Mouse (Mus musculus): ENCODE results near the gene Krt32.

The Krt32 gene

DNA sequence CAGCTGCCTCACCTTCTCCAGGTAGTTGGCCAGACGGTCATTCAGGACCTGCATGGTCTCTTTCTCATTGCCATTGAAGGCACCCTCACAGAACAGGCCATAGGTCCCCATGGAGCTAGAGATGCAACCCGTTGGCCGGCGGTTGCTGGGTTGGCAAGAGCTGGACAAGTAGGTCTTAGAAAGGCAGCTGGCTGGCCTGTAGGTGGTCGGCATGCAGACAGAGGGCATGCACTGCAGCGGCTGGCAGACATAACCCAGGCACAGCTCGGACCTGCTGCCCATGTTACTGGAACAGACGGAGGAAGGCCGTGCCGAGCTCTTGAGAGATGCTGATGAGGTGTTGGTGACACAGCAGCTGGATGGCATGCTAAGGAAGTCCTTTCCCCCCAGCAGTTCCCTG lies at the start of gene Krt32:
TSS of gene Krt32 (minus strand) at position 366 of the 400 bp plus-strand sequence.
- DNase-seq = no peak

DNA sequence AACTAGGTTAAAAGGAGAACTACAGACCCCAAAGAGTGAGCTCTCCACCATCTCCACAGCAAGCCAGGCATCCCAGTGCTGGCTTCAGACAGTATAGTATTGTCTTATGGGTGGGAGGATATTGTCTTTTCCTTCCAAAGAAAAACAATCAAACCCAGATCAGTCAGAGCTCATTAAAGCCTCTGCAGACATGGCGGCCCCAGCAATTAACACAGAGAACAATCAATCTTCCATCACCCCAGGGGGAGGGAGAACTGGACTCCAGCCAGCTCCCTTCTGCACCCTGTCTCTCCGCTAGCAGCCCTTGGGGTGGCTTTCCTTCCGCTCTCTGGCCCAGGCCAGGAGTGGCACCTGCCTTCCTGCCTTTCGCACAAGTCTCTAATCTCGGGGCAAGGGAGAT lies 49.7 kb upstream of the Krt32 start:
- no peak for DNase-seq

DNA sequence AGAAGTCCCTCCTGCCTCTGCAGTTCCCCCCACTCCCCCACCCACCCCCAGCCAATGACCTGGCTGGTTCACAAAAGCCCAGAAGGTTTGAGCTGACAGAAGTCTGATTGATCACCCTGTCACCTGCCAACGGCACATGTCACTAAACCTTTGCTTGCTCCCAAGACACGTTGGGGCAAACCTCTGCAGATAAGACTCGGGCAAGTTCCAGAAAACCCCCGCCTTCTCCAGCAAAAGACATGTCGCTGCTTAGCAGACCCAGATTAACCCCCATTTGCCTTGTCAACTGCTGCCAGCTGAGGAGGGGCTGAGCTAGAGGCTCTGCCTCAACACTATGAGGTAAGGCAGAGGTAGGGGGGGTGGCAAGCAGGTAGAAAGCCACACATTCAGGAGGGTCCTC lies 48.5 kb upstream of the Krt32 start:
- DNase-seq = no peak

DNA sequence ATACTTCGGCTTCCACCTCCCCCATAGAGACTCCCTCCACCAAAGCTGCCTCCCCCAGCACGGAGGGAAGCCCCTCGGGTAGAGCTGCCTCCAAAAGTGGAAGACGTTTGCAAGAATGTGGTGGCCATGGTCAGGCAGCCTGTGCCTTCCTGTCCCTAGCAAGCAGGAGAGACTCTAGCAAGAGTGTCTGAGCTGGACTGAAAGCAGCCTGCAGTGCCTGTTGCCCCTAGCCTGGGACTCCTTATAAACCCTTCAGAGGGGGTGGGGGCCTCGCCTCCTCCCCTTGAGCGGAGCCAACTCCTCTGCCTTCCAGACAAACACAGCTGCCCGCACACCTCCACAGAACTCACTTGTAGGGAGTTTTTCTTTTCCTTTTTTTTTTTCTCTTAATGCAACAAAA lies 47.7 kb upstream of the Krt32 start, which contains the start of gene Krt15:
TSS of gene Krt15 (minus strand) at position 198 of the 400 bp plus-strand sequence.
- DNase-seq = no peak

DNA sequence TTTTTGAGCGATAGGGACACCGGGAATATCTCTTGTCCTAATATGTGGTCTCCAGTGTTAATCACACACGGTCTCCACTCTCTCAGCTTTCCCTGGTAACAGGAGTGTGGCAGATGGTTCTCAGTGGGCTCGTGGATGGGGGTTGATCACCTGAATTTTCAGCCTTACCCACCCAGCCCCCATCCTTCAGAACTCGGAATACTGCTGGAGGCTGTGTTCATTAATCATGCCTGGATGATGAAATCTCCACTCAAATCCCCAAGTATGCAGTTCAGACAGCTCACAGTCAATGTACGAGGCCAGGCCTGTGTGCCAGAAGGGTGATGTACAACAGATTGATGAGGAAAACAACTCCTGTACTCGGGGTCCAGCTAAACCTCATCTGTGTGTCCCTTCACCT lies 36.9 kb upstream of the Krt32 start:
- DNase-seq = no peak

DNA sequence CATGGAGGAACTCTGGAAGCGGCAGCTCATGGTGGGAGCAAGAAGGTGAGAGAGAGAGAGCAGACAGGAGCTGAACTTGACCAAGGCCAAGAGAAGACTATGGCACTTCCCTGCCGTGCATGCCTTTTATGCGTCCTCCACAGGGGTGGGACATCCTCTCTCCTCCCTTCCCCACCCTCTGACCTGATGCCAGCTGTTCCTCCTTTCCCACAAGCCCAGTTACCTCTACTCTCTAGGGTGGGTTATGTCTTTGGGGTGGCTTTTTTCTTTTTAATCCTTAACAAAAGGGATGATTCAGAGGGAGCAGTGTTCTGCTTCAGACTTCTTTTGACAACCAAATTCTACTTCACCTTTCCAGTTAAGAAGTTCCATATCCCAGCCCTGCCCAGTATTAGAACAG lies 33.4 kb upstream of the Krt32 start, which contains the start of gene Krt13:
TSS of gene Krt13 (minus strand) at position 101 of the 400 bp plus-strand sequence.
- DNase-seq = no peak

DNA sequence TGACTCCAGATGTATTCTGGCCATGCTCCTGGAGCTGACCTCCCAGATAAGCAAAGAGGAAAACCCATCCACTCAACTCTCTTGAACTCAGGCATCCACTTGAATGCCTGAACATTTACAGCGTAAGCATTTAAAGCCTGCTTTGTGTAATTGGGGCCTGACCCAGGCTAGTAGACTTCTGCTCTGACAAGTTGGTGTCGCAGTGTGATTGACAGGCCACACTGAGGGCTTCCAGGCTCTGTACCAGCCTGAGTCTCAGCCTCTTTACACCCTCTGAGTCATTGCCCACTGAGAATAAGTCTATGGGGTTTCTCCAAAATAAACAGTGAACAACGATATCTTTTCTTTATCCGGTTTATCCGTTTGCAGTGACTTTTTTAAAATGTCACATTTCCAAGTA lies 32.3 kb upstream of the Krt32 start:
- DNase-seq = no peak

DNA sequence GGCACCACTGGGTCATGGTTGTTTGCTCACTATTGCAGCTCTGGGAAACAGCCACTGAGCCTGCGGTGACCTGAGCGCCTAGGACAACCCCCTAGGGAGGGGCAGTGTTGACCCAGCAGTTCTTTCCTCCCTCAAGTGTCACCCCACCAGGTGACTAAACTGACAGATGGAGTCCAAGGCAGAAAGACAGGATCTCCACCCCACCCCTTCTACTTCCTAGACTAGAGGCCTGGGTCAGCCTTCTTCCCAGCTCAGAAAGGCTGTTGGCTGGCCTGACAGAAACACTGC lies 25.7 kb upstream of the Krt32 start:
- DNase-seq = no peak

DNA sequence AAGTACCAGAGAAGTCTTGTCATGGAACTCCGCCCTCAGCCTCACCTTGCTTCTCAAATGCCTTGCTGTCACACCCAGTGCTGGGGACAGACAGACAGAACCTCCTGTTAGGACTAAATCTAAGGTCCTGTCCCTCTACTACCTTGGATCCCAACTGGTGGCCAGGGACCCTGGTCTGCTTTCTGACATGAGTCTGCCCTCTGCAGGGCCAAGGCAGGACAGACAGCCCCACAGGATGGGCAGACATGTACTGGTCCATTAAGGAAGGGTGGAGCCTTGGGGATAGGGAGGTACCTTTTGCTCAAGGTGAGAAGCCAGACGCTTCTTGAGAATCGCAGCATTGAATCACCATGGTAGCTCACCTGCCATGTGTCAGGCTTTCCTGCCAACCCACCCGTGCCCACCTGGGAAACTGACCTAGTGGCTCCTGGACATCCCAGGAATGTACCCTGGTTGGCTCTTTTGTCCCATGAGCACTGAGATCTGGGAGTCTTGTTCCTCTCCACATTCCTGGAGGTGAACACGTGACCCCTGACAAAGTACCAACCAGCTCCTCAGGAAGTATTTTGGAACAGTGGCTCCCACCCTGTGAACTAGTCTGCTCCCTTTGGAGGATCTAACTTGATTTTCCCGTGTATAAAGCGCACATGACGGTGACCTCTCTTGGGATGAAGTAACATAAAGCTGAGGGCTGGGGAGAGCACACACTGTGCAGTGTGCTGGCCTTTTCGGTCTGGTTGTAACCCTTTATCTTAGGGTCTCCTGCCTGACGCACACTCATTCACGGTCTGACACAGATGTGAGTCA lies 25.1 kb upstream of the Krt32 start:
- no peak for DNase-seq

DNA sequence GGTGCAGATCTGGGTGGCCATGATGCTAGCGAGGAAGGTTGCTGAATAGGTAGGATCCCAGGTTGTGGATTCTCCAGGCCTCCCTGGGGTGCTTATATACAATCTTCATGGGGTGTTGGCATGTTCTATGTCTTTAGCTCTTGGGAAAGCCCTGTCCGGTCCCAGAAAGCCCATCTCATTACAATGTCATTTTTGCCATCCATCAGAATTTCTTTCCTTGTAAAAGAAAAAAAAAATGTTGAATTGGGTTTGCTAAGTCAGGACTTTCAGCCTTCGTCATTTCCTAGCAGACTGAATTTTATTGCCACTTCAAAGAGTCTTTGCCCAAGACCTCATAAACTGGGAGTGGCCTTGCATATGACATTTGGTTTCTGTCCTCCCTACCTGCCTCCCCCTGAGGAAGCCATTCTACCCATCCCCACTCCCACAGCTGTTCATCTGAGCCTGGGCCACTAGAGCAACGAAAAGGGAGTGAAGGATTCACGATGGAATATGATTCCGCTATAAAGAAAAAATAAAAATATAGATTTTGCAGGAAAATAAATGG lies 17.6 kb upstream of the Krt32 start, which contains the start of gene Krt36:
TSS of gene Krt36 (minus strand) at position 51 of the 547 bp plus-strand sequence.
- no peak for DNase-seq

DNA sequence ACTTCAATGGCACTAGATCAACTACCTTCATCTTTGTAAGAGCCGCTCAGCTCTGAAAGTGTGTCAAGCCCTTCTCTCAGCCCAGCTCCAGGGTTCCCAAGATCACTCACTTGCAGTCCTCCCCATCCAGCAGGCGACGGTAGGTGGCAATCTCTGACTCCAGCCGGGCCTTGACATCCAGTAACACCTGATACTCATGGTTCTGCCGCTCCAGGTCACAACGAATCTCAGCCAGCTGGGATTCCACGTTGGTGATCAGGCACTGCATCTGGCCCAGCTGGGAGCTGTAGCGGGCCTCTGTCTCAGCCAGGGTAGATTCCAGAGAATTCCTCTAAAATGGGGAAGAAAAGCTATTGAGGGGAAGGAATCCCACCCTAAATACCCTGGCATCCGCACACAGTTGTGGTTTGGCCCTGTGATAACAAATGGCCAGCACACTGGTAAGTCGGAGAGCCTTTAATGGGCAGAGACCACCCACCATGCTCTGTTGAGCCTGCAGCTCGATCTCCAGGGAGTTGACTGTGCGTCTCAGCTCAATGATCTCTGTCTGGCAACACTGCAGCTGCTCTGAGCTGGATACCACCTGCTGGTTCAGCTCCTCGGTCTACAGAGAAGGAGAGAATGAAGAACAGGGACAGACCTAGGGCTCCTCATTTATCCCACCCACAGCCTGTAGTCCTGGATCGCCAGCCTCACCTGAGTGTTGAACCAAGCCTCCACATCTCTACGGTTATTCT lies 14.8 kb upstream of the Krt32 start:
- DNase-seq = no peak

DNA sequence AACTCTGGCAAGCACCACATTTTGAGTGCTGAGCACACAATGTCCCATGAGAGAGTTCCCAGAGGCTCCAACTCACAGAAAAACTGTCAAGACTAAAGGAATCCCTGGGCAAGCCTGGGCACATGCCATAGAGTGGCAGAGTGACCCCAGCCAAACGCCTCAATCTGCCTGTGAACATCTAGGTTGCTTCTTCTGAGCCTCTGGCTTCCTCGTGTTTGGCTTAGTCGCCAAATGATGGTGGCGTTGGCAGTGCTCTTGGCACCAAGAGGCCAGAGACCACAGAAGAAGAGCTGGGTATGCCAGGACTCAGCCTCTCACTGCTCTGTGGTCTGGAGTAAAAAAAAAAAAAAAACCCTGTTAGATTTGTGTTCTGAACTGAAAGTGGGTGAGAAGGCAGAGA lies 12.4 kb upstream of the Krt32 start:
- DNase-seq = no peak

DNA sequence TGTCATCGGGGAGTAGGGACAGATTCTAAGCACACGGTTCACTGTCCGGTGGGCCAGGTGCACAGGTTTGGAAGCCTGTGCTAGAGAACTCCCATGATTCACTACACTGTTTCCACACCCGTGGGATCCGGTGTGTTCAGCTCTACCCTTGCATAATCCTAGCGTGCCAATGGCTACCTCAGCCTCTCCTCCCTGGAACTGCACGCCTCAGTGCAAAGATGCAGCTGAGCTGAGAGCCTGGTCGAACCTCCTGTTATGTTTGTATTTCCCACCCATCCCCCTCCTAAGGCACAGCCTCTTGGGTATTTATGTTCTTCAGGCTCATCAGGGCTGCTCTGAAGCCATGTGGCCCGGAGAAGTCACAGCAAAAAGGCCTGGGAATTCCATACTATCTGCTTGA lies 9.8 kb upstream of the Krt32 start:
- no peak for DNase-seq

DNA sequence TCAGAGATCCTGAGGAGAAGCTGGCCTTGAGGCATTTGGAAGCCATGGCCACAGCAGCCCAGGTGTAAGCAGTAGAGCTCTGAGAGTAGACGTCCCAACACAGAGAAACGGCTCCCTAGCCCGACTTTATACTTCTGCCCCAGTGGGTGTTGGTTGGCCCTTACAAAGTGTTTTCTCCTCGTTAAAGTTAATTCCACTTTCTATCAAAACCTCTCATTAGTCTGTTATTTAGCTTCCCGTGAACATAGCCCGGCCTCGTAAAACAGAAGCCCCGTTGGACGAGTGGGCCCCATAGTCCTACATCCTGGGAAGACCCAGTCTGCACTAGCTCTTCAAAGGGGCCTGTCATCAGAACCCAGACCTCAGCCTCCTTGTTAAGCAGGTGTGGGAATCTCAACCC lies 8.1 kb upstream of the Krt32 start, which contains the start of gene Krt35:
TSS of gene Krt35 (minus strand) at position 101 of the 400 bp plus-strand sequence.
- DNase-seq = no peak

DNA sequence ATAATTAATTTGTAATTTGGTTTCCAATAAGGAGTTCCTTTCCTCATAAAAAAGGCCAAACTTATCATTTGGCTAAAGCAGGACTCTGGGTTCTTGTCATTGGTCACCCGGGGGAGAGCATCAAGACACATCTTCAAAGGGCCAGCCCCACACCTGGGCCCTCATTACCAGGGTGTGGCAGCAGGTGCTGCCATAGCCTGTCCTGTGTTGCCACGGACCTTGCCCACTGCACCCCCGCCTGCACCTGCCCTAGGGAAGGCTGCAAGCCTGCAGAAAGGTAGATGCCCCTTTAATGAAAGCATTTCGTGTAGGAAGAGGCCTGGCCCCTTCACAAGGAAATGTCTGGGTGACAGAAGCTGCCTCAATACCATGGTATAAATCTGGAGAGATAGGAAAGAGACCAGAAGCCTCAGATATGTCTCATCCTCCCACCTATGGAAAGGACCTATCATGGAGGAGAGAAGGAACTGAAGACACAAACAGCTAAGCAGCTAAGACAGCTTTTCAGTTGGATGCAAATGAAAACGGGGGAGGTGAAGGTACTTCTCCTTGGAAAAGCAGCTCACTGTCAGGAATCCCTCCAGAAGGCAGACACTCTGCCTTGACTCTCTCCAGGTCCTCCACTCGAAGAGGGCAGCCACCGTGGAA lies 476 bp upstream of the Krt32 start:
- DNase-seq = no peak

DNA sequence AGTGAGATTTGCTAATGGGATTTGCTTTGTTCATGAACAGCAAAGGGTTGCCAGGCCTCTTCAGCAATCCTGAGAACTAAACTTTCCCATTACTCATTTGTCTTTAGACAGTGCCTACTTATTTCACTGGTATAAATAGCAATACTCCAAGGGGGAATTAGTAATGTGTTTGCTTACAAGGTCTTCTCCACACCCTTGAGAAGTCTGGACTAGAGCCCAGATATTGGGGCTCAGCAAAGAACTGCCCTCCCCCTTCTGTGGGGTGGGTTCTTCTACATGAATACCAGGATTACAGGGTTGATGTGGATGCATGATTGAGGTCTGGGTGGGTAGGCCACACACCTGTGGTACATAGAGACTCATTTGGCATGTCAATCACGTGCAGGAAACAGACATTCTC lies 14.2 kb downstream of the Krt32 start:
- DNase-seq = no peak

DNA sequence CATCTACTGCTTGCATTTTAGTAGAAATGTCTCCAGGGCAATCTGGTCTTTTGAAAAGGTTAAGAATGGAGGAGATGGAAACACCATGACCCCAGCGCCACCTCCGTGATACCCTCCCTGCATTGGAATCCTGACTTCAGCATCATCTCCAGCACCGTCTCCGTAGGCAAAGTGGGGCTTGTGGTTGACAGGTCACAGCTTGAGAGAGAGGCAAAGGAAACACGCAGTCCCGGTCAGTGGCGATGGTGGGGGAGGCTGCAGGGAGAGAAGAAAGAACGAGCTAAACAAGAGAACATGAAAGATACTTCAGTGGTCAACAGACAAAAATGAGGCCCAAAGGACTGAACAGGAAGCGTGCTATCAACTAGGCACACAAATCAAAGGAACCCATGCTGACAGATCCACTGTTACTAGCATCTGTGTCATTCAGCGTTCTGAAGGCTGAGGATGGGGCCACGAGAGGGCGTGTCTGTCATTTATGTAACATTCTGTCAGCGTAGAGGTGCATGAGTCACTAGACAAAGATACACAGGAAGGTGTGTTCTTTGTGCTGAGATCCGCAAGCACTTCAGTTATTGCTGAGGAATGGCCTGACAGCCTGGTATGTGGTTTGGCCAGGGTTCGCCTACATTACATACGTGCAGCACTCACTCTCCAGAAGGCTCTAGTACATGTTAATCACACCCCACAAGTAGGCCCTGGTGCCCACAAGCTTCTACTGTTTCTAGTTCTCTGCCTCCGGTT lies 20.6 kb downstream of the Krt32 start:
- no peak for DNase-seq

DNA sequence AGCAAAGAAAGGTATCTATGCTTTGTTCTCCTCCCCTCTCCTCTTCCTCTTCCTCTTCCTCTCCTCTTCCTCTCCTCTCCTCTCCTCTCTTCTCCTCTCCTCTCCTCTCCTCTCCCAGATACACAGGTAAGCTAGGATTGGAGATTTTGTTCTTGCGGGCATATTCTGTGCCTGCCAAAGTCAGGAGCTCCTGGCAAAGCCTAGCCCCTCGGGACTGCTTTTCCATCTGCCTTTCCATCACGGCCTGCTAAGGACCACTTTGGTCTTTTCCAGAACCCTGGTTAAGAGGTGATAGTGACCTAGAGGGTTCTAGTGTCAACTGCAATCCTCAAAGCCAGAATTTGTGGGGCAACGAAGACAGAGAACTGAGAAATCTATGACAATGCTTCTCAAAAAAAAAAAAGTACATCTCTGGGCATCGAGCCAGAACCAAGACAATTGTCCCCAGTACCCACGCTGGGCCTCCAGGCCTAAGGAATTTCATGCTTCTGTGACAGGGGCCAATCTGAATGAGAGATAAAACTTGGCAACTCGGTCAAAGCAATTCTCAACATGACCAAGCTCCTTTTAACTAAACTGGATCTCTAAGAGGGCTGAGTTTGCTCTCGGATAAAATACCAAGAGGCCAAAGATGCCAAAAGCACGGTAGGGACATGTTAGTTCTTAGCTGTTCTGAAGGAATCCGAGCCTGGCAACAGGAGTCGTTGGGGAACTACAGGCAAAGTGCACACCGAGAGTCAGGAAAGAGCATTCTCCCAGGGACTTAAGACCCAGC lies 21.6 kb downstream of the Krt32 start:
- no peak for DNase-seq

DNA sequence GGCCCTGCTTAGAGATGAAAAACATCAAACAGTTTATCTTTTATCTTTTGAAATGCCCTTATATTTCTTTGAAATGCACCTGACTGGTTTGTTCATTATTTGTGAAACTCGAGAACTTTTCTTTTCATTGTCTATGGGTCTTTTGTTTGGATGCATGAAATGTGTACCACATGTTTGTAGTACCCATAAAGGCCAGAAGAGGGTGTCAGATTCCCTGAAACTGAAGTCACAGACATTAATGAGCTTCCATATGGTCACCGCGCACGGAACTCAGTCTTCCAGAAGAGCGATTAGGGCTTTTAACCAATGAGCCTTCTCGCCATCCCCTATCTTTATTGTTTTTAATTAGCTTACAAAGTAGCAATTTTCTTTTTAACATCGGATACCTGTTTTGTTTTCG lies 29.2 kb downstream of the Krt32 start:
- DNase-seq = no peak

DNA sequence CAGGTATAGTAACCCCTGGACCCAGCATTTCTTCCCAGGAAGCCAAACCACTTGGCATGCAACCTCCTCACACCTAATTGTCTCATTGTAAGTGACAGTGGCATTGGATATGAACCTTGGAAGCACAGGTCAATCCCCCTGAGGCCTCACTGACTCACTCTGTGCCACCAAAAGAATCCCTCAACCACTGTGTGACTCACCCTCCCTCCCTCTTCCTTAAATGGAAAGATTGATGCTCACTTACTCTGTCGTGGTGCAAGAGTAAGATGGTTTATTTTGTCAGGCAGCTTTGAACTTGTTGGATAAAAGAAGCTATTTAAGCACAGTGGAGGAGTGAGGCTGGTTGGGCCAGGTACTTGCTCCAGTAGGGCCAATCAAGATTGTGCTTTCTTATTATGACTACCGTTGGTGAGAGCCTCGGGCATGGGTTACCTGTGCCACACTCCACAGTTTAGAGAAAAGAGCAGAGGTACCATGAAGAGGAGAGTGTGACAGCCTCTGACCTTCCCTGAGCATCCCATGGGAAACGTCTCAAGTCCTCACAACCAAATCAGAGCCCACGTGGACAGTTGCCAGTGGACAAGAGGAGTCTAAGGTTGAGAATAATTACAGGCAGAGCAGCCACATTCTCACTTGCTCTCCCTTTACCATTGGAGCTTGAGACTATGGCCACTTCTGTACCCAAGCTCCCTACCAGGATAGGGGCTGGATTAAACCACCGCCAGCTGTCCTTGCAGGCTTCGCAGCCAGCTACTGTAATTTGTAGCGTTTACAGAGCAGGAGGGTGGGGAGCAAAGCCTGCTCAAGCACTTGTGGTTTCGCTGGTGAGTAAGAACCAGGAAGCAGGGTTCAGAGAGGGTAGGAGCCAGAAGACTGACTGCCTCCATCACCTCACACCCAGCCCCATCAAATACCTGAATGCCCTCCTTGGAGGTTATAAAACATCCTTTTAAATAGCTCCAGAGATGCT lies 32.1 kb downstream of the Krt32 start:
- DNase-seq = no peak

DNA sequence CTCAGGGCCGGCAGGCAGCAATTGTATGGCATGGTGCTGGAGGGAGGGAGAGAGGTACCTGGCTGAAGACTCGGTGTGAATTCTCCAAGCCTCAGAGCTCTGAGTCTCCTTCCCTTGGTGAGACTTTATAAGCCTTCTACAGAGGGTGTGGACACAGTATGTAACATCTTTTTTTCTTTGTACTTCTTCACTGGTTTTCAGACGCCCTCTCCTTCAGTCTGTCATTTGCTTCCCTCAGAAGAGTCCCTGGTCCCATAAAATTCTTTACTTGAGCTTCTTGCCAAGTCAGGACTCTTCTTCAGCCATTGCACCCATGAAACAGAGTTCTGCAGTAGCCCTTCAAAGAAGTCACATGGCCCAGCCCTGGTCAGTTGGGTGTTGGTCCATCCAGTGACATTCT lies 37.6 kb downstream of the Krt32 start, which contains the start of gene Krt31:
TSS of gene Krt31 (minus strand) at position 101 of the 400 bp plus-strand sequence.
- no peak for DNase-seq
